Mouse (Mus musculus) embryo, embryonic 9.5 days (tissue): ENCODE measurements around the gene Pgm1.

Source experiments
- DNase-seq: peaks from one replicate; pipeline ENCODE4 v3.0.0-alpha.2; 2017; ENCODE audit errors: extremely low spot score

The Pgm1 gene

DNA sequence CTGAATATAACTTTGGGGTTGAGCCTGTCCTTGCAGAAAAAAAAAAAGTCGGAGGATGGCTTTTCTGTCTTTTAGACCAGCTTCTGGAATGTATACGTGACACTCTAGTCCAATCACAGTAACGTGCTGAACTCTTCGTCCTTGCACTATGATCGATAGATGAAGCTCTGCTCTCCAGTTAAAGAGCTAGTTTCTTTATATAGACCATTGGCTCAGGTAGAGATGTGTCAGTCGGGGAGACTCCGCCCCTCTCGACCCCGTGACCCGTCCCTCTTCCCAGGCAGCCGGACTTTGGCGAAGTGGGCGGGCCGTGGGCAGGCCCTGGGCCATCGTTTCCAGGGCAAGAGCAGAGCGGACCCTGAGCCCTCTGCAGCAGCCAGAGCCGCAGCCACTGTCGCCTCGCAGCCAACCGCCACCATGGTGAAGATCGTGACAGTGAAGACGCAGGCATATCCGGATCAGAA, at the start of gene Pgm1:
Pgm1 (plus strand) TSS at position 266 of the 464 bp plus-strand sequence.
- DNase-seq = no peak

DNA sequence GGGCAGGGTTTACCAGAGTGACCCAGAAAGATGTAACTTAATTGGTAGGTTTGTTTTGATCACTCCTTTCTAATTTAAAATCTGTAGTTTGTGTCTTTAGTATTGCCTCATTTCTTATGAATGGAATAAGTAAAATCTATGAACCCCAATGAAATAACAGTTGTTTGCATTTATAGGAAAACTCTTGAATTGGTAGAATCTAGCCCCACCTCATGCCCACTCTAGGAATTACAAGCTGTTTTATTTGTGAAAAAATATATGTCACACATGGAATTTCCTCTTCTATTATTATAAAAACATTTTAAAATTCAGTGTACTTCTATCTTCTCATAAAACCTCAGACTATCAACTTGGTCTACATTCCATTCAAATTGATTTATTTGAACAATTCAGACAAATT, 47.3 kb upstream of the Pgm1 start:
- peak; percentile 18 for DNase-seq

DNA sequence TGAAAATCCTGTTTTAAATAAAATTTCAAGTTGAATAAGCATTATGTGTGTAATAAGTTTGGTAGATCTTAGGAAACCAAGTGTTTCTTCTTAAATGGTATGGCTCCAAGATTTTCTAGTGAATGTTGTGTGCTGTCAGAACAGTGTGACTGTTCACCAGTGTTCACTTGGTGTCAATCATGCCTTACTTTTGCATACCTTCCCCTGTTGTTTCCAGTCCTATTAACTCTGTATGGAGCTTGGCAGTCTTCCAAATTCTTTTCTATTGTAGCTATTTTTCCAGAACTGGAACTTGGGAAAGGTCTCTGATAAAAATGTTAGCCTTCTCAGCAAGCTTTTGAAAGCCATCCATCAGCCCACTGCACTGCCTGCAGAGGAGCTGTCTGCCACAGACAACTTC, 46.8 kb upstream of the Pgm1 start:
- no peak for DNase-seq

DNA sequence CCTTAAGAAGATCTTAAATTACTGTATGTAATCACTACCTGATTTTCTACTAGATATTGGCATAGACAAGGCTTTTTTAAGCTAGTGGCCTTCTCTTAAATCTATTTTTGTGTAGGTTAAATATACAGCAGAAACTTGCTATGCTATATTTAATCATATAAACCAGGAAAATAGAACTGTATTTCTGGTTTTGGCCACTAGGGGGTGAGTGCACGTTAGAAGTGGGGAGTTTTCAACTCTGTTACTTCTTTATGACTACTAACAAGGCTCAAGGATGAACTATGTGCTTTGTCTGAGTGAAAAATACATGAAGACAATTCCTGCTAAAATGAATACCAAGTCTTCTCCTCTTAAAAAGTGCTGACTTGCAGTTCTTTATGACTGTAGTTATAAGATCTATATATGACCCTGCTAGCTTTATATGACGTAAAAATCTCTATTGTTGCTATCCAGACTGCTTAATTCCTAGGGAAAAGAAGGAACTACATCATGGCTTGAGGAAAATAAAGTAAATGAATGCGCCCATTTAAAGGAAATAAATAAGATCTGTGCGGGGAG, 15.2 kb upstream of the Pgm1 start:
- no peak for DNase-seq

DNA sequence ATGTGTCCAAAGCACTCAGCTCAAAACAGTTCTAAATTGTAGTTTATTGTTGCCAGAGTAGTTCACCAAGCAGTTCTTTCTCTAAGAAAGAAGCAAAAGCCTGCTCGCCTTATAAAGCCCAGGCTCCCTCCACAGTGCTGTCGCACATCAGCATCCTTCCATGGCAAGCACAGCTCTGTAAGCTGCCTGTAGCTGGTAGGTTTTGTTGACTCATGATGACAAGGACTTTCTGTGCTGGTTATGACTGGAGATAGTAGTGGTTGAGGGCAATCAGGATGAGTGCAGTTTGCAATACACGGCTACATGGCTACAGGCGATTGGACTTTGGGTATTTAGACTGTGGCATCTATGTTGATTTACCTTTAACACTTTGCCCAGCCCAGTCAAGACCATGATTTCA, 2.8 kb upstream of the Pgm1 start:
- no peak for DNase-seq

DNA sequence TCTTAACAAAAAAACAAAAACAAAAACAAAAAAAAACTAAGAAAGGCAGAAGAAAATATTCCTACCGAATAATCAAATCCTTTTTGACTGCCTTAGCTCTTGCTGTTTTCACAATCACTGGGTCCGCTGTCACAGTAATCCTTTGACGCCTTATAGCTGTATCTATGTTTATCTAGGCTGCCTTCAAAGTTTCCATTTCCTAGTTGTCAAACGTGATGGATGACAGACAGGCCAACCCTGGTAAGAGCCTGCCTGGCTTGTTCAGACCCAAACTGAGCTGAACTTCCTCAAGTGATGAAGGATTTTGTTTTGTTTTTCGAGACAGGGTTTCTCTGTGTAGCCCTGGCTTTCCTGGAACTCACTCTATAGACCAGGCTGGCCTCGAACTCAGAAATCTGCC, 693 bp upstream of the Pgm1 start:
- no peak for DNase-seq

DNA sequence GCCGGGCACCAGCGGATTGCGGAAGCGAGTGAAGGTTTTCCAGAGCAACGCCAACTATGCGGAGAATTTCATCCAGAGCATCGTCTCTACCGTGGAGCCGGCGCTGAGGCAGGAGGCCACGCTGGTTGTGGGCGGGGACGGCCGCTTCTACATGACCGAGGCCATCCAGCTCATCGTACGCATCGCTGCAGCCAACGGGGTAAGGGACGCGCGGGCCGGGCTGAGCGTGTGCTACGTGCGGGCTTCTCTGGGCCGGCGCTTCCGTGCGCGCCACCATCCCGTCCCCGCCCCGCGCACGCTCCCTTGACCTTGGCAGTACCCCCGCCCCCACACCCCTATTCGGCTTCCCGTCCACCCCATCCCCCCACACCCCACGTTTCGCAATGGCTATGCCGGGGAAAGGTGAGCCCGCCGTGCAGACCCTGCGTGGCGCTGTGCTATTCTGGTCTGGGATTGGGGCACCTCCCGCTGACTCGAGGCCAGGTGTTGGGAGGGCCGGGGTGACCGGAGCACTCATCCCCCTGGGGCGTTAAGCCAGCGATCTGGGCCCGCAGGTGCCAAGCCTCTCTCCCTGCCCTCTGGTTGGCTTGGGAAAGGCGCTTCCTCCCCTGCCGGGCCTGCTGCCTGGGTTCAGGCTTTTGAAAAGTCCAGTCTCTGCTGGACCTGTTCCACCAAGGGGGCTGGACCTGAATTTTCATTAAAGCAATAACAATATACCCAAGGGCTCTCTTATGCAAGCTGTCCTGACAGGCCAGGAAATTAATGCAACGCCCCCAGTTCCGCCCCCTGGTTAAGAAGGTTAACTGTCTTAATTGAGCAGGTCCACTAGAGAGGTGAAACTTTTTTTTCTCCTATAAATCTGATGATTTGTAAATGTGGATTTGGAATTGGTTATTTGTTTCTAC, 651 bp downstream of the Pgm1 start, which contains the start of gene Itgb3bp:
Itgb3bp (minus strand) TSS at position 201 of the 905 bp plus-strand sequence.
- DNase-seq = peak; percentile 86

DNA sequence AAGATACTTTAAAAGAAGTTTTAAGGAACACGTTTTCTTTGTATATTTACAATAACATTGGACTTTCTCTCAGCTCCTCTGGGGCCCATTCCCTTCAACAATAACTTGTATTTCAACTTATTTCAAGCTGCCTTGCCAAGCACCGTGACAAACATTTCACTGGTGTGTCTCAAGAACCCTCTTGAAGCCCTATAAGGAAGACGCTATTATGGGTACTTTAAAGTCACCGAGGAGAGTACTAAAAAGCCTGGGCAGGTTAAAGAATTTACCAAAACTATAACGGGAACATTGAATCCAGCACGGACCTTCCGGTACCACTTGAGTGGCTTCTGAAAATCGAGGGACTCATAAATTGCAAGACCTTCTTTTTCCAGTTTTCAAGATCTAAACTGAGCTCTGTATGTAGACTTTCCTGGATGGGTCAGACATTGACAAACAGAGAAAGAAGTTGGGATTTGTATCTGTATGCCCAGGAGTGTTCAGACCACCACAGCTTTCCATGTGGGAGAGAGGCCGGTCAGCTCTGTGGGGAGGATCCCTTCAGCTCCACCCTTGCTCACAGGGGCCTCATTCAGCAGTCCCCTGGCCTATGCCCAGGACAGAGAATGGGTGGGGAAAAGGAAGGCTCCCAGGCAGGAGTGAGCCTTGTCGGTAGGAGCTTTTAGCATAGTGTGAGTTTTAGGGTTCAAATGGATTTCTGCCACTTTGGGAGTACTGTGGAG, 1.5 kb downstream of the Pgm1 start:
- no peak for DNase-seq

DNA sequence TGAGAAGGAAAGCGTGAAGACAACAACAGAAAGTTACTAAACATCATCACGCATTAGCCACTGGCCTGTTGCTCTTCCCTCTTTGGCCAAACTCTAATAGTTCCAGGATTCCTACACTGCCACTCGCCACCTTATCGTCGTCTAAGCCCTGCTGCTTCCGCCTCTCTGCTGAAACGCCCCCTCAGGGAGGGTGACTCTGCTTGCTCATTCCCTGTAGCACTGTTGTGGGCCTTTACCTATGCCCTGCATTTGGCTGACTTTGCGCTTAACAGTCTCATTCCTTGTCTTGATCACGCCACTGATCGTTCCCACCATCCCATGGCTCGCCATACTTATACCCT, 2.0 kb downstream of the Pgm1 start:
- no peak for DNase-seq

DNA sequence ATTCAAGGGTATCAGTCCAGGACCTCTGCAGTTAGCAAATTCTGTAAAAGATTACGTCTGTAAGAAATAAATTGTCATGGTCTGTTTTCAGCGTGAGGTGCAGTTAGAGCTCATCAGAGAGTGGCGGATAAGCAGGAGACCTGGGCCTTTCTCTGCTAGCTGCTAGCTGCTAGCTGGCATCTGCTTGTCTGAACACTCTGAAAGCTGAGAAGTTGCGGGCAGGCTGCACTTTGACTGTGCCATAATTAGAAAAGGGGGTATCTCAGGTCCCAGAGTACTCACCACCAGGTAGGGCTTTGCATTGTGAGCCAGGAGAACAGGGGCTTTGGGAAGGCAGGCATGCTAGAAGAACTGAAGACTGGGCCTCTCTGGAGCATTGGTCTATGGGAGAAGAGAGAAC, 2.6 kb downstream of the Pgm1 start:
- no peak for DNase-seq

DNA sequence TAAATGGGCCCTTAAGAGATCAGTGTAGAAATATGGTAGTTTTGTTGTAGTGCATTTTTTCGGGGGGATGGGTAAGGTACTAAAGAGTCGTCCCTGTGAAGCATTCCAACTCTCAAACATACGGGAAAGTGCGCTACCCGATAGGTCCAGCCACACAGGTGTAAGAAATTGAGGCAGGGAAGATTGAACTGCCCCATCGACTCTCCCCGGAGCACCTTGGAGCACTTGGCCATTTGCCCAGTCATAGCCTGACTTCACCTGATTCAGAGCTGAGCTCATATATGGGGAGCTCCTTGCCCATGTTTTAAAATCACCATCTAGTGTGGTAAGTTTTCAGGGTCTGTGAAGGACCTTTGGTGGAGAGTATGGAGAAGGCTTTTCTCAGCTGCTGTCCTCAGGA, 5.6 kb downstream of the Pgm1 start:
- no peak for DNase-seq

DNA sequence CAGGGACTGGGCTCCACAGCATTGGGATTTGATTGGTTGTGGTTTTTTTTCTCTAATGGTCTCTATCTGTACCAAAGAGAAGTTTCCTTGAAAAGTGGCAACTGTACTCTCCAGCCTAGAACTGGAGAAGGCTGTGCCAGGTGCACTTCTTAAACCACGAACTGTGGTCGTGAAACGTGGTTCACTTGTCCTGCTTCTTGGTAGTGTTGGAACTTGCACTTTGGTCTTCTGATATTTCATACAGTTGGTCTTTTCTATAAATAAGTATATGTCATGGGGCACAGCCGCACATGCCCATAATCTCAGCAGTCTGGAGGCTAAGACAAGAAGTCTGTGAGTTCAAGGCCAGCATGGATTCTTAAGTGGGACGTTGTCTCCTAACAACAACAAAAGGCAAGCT, 7.1 kb downstream of the Pgm1 start:
- DNase-seq = no peak

DNA sequence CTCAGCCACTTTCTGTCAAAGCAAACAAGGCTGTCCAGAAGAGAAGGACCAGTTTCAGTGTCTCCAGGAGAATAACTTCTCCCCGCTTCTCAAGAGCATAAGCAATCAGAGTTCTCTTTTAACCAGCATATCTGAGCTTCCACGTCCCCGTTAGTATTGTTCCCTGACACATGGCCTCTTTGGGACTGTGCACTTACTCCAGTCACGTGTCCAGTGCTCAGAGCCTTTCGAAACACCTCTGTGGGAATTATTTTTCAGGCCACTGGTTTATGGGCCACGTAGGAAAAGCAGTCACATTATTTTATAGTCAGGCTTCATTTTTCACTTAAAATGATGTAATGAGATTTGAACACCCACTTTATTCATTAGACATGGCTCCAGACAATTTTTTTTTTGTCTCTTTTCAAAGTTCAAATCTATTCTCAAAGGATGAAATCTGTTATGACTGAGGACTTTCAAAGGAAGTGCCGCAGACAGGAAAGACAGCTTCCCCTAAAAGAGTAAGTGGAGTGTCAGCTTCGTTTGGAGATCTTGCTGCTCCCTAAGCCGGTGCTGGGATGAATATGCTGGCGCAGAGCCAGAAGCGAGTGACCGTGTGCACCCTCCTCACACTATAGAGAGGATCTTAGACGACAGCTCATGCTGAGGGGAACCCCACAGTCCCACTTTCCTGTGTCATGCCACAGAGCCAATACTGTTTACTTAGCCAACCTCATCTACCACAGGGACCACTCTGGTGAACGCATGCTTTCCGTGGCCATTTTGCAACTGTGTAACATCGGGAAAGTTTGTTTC, 10.7 kb downstream of the Pgm1 start:
- DNase-seq = no peak

DNA sequence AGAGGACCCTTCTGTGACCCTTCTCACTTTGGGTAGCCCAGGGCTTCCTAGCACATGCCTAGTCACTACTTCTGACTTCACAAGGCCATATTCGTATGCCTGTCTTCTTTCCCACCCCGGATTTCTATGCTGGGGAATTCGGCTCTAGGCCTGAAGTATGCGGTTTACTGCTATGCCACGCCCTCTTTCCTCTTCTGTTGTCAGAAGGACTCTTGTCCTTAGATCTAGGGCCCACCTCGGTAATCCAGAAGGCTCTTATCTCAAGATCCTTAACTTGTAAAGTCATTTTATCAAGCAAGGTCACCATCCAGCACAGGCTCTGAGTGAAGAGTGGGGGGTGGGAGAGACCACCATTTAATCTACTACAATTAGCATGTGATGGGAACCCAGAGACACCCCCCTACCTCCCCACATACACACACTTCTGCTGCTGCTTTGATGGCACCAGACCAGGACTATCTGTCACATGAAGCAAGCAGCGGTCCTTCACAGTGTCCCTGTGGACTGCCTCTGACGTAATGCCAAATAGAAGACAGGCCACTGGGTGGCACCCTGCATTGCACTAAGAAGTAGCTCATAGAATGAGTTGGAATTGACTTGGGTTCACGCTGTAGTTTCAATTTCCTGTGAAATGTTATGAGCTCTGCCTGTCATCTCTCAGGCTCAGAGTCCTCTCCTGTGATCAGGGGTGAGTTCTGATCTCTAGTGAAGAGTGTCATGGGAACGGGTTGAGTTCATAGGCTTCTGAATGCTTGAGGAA, 12.6 kb downstream of the Pgm1 start:
- DNase-seq = no peak

DNA sequence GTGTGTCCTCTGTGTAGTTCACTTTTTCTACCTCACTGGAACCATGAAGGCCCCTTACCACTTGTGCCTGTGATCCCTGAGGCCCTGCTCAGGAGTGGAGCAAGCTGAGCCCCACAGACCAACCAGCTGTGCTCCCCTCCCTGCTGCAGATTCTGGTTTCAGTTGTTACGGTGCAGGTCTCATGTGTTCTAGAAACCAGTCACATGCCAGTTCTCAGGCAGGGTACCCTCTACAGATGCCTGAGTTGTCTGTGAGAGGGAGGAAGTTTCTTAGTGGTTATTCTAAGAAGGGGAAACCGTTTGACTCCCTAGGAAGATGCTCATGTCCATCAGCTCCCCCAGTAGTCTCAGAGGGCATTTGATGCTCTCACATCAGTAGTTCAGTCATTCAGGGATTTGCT, 15.4 kb downstream of the Pgm1 start:
- no peak for DNase-seq

DNA sequence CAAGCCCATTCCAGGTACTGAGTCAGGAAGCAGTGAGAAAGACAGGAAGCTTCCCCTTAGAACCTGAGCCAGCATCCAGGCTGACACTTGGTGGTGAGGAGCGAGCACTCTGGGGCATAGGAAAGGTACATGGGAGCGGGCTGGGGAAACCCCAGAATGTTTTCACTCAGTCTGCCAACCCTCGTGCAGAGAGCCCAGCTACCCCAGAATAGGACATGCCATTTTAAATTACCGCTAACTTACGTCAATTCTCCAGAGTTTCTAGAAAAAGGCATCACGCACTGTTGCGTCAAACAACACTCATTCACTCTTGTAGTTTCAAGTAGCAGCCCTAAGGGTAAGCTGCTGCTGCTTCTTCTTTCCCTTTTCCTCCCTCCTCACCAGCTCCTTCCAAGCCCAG, 15.8 kb downstream of the Pgm1 start:
- no peak for DNase-seq

DNA sequence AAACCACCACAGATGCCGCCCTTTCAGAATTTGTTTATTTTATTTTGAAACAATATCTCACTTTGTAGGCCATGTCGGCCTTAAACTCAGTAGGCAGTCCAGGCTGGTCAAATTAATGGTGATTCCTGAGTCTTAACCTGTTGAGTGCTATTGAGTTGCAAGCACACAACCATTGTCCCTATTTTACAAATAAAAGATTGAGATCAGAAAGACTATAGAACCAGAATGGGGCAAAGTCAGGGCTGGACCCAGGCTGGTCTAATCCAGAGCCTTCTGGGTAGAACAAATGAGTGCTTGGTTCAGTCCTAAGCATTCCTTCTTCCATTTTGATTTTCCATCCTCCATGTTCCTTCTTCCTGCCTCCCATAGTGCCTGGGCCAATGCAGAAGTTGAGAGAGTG, 17.3 kb downstream of the Pgm1 start:
- DNase-seq = no peak

DNA sequence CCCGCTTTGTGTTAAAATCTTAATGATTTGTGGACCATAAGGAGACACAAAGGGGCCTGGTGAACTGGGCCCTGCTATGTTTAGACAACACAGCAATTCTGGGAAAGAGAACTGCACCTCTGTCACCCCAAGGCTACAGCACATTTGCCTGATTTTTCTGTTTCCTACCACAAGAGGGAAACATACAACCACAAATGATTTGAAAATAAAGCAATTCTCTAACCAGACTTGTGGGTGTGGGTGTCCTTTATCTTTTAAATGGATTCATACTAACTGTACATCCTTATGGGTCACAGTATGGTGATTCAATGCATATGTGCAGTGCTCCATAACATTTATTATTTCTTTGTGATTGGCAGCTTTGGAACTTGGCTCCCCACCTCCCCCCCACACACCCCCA, 18.0 kb downstream of the Pgm1 start:
- DNase-seq = peak; percentile 23

DNA sequence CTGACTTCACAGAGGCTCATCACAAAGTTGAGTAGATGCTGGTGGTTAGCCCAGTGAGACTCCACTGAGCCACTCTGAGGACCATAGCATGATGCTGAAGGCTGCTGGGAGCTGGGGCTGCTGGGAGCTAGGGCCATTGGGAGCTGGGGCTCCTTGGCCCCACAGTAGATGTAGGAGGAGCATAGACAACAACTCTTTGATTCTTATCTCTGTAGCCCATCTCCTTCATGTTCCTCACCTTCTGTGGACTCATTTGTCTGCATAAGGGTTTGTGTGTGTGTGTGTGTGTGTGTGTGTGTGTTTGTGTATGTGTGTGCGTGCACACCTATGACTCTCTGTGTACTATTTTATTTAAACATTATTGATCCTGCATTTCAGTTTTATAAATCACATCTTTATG, 18.7 kb downstream of the Pgm1 start:
- no peak for DNase-seq

DNA sequence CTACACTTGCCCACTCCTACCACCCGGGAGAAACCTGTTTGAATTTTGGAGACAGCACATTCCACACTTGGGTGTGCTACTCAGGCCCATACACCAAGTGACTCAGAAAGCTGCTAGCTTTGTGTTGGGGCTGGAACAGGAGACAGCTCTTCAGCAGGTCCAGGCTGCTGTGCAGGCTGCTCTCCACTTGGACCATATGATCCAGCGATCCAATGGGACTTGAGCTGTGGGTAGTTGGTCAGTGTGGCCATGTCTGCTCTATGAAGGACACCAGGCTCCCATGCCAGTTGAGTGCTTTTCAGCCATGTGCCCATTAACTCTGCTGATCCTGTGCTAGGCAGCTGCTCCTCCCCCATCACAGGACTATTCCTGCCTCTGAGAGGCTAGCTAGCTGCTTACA, 24.7 kb downstream of the Pgm1 start:
- DNase-seq = no peak

DNA sequence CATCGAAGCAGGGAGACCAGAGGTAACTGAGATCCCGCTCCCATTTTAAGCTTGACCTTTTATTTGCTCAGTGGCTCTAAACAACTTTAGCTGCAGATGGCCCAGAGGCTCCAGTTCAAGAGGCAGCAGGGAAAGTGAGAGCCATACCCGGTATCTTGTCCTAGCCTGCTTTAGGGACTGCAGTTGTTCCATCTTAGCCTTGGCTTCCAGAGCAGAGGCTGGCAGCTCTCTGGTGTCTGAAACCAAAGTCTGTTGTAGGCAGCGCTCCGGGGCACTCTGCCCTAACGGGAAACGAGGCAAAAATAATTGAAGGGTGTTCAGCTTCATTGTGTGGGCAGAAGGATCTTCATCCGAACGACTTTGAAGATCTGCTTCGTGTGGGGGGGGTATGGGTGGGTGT, 26.2 kb downstream of the Pgm1 start:
- DNase-seq = no peak
